Mouse (Mus musculus) MEL (cell line): Measurements from ENCODE around the gene Ttpal. TPM values are rescaled to one million over a fixed set of nuclear protein-coding genes. Genes with fewer than 3 reads are reported as not detected.
A peak's percentile ranks its signal among the peaks of the same experiment; 100 is the strongest.

Source experiments
- DNase-seq: peaks from one replicate; pipeline ENCODE4 v3.0.0; 2011; ENCODE audit warnings: low read depth, low spot score
- H3K27ac ChIP-seq: 2 replicates; pipeline ENCODE4 v1.5.1; 2012; ENCODE audit warnings: low read depth, mild to moderate bottlenecking, control low read depth, low read length, moderate library complexity; ENCODE audit not compliant: control insufficient read depth
- H3K27me3 ChIP-seq, 2 experiments: fragments of 150-350 bp in 1 of 2; sonication (generic) in 1 of 2; 2 replicates each; pipeline ENCODE4 v1.6.1; 2012; ENCODE audit warnings: low read length in 2 of 2, mild to moderate bottlenecking in 2 of 2, improper control_type of control experiment in 1 of 2, moderate library complexity in 1 of 2; ENCODE audit not compliant: insufficient read depth in 2 of 2, control insufficient read depth in 1 of 2
- H3K36me3 ChIP-seq, 2 experiments: 2 replicates each; pipeline ENCODE4 v1.6.1; 2012 to 2014; ENCODE audit warnings: low read length in 2 of 2, improper control_type of control experiment in 1 of 2, inconsistent platforms in 1 of 2, mild to moderate bottlenecking in 1 of 2; ENCODE audit not compliant: insufficient read depth in 2 of 2, control insufficient read depth in 1 of 2
- H3K4me1 ChIP-seq, 2 experiments: fragments of 150-350 bp in 1 of 2; sonication (generic) in 1 of 2; 2 replicates each; pipeline ENCODE4 v1.6.1; 2012; ENCODE audit warnings: low read length in 2 of 2, improper control_type of control experiment in 1 of 2, mild to moderate bottlenecking in 1 of 2; ENCODE audit not compliant: insufficient read depth in 2 of 2, control insufficient read depth in 1 of 2
- H3K4me3 ChIP-seq, 2 experiments: fragments of 150-350 bp in 1 of 2; sonication (generic) in 1 of 2; 2 replicates each; pipeline ENCODE4 v1.5.1; 2012; ENCODE audit warnings: low read depth in 2 of 2, low read length in 2 of 2, mild to moderate bottlenecking in 2 of 2, moderate library complexity in 2 of 2, control low read depth in 1 of 2, improper control_type of control experiment in 1 of 2; ENCODE audit not compliant: control insufficient read depth in 1 of 2, insufficient read depth in 1 of 2
- H3K79me2 ChIP-seq: 2 replicates; pipeline ENCODE4 v1.6.1; 2012; ENCODE audit warnings: mild to moderate bottlenecking, low read length, moderate library complexity; ENCODE audit not compliant: control insufficient read depth, poor library complexity, insufficient read depth
- H3K9ac ChIP-seq: 2 replicates; pipeline ENCODE4 v1.6.1; 2012; ENCODE audit warnings: low read depth, mild to moderate bottlenecking, control low read depth, low read length, moderate library complexity; ENCODE audit not compliant: control insufficient read depth, poor library complexity, severe bottlenecking
- H3K9me3 ChIP-seq: fragments of 150-350 bp; sonication (generic); replicated peaks from 2 replicates; pipeline ENCODE4 v1.6.1; 2012; ENCODE audit warnings: mild to moderate bottlenecking, low read length, improper control_type of control experiment, moderate library complexity; ENCODE audit not compliant: insufficient read depth
- BHLHE40 ChIP-seq: IDR thresholded peaks from 2 replicates; pipeline ENCODE4 v1.6.1; 2012; ENCODE audit warnings: low read depth, mild to moderate bottlenecking, inconsistent platforms, low read length, improper control_type of control experiment, borderline replicate concordance
- CHD1 ChIP-seq: IDR thresholded peaks from 2 replicates; pipeline ENCODE4 v1.6.1; 2012; ENCODE audit warnings: low read depth, mild to moderate bottlenecking, inconsistent platforms, low read length, improper control_type of control experiment
- CHD2 ChIP-seq: IDR thresholded peaks from 2 replicates; pipeline ENCODE4 v1.6.1; 2011; ENCODE audit warnings: low read length, improper control_type of control experiment
- CTCF ChIP-seq, 3 experiments: IDR thresholded peaks in 2 of 3; conservative IDR thresholded peaks in 1 of 3; 2 replicates each; pipeline ENCODE4 v1.5.1; 2011 to 2012; ENCODE audit warnings: low read length in 3 of 3, low read depth in 2 of 3, mild to moderate bottlenecking in 2 of 3, improper control_type of control experiment in 1 of 3, inconsistent platforms in 1 of 3, mixed read lengths in 1 of 3, moderate library complexity in 1 of 3; ENCODE audit not compliant: control insufficient read depth in 1 of 3, insufficient read depth in 1 of 3, poor library complexity in 1 of 3, severe bottlenecking in 1 of 3
- ELF1 ChIP-seq: IDR thresholded peaks from 2 replicates; pipeline ENCODE4 v1.6.1; 2014; ENCODE audit warnings: low read depth, mild to moderate bottlenecking, inconsistent platforms, low read length, improper control_type of control experiment, moderate library complexity
- EP300 ChIP-seq, 2 experiments: IDR thresholded peaks; 2 replicates each; pipeline ENCODE4 v1.6.1; 2011; ENCODE audit warnings: improper control_type of control experiment in 2 of 2, low read length in 2 of 2, low read depth in 1 of 2, mild to moderate bottlenecking in 1 of 2
- ETS1 ChIP-seq: IDR thresholded peaks from 2 replicates; pipeline ENCODE4 v1.6.1; 2012; ENCODE audit warnings: low read depth, mild to moderate bottlenecking, inconsistent platforms, low read length, improper control_type of control experiment, moderate library complexity
- GABPA ChIP-seq: IDR thresholded peaks from 2 replicates; pipeline ENCODE4 v1.6.1; 2012; ENCODE audit warnings: low read depth, mild to moderate bottlenecking, inconsistent platforms, low read length, improper control_type of control experiment, moderate library complexity
- GATA1 ChIP-seq: IDR thresholded peaks from 2 replicates; pipeline ENCODE4 v1.6.1; 2011; ENCODE audit warnings: low read depth, low read length, improper control_type of control experiment
- HCFC1 ChIP-seq: IDR thresholded peaks from 2 replicates; pipeline ENCODE4 v1.6.1; 2012; ENCODE audit warnings: low read depth, mild to moderate bottlenecking, inconsistent platforms, low read length, improper control_type of control experiment, moderate library complexity
- JUND ChIP-seq: IDR thresholded peaks from 2 replicates; pipeline ENCODE4 v1.6.1; 2011; ENCODE audit warnings: low read depth, mild to moderate bottlenecking, improper control_type of control experiment, low read length
- KAT2A ChIP-seq: conservative IDR thresholded peaks from 2 replicates; pipeline ENCODE4 v1.6.1; 2012; ENCODE audit warnings: low read depth, low read length, improper control_type of control experiment, inconsistent platforms
- MAFK ChIP-seq: IDR thresholded peaks from 2 replicates; pipeline ENCODE4 v1.6.1; 2011; ENCODE audit warnings: low read depth, mild to moderate bottlenecking, low read length, improper control_type of control experiment, borderline replicate concordance
- MAX ChIP-seq: IDR thresholded peaks from 2 replicates; pipeline ENCODE4 v1.6.1; 2011; ENCODE audit warnings: low read length, improper control_type of control experiment
- MAZ ChIP-seq: IDR thresholded peaks from 2 replicates; pipeline ENCODE4 v1.6.1; 2012; ENCODE audit warnings: low read depth, mild to moderate bottlenecking, inconsistent platforms, low read length, improper control_type of control experiment
- MEF2A ChIP-seq: IDR thresholded peaks from 2 replicates; pipeline ENCODE4 v1.6.1; 2014; ENCODE audit warnings: low read depth, mild to moderate bottlenecking, inconsistent platforms, low read length, improper control_type of control experiment; ENCODE audit not compliant: poor library complexity, insufficient replicate concordance, severe bottlenecking; ENCODE audit errors: extremely low read depth
- MXI1 ChIP-seq: IDR thresholded peaks from 2 replicates; pipeline ENCODE4 v1.6.1; 2011; ENCODE audit warnings: mild to moderate bottlenecking, low read depth, low read length, improper control_type of control experiment
- MYB ChIP-seq: IDR thresholded peaks from 2 replicates; pipeline ENCODE4 v1.6.1; 2011; ENCODE audit warnings: mild to moderate bottlenecking, low read depth, low read length, improper control_type of control experiment
- MYC ChIP-seq: IDR thresholded peaks from 2 replicates; pipeline ENCODE4 v1.6.1; 2011; ENCODE audit warnings: low read depth, mild to moderate bottlenecking, low read length, improper control_type of control experiment, moderate library complexity
- NELFE ChIP-seq: IDR thresholded peaks from 2 replicates; pipeline ENCODE4 v1.6.1; 2011; ENCODE audit warnings: low read depth, low read length, improper control_type of control experiment
- NRF1 ChIP-seq: IDR thresholded peaks from 2 replicates; pipeline ENCODE4 v1.6.1; 2014; ENCODE audit warnings: low read depth, mild to moderate bottlenecking, inconsistent platforms, low read length, improper control_type of control experiment, moderate library complexity; ENCODE audit not compliant: poor library complexity, insufficient read depth, severe bottlenecking
- POLR2A ChIP-seq, 2 experiments: IDR thresholded peaks; 2 replicates each; pipeline ENCODE4 v1.6.1; 2011 to 2012; ENCODE audit warnings: low read length in 2 of 2, mild to moderate bottlenecking in 2 of 2, control low read depth in 1 of 2, improper control_type of control experiment in 1 of 2, low read depth in 1 of 2, moderate library complexity in 1 of 2; ENCODE audit not compliant: control insufficient read depth in 1 of 2, insufficient read depth in 1 of 2, poor library complexity in 1 of 2
- POLR2AphosphoS2 ChIP-seq: IDR thresholded peaks from 2 replicates; pipeline ENCODE4 v1.6.1; 2011; ENCODE audit warnings: low read length, improper control_type of control experiment
- POLR2AphosphoS5 ChIP-seq: IDR thresholded peaks from 2 replicates; pipeline ENCODE4 v1.6.1; 2012; ENCODE audit warnings: low read depth, borderline replicate concordance, mild to moderate bottlenecking, inconsistent platforms, low read length, moderate library complexity, mixed read lengths
- RAD21 ChIP-seq: IDR thresholded peaks from 2 replicates; pipeline ENCODE4 v1.6.1; 2011; ENCODE audit warnings: mild to moderate bottlenecking, low read depth, low read length, improper control_type of control experiment
- RCOR1 ChIP-seq: IDR thresholded peaks from 2 replicates; pipeline ENCODE4 v1.6.1; 2012; ENCODE audit warnings: low read depth, mild to moderate bottlenecking, inconsistent platforms, low read length, improper control_type of control experiment
- SIN3A ChIP-seq: IDR thresholded peaks from 2 replicates; pipeline ENCODE4 v1.6.1; 2012; ENCODE audit warnings: low read length, improper control_type of control experiment, inconsistent platforms
- SMC3 ChIP-seq: IDR thresholded peaks from 2 replicates; pipeline ENCODE4 v1.6.1; 2011; ENCODE audit warnings: low read depth, low read length, improper control_type of control experiment
- TAL1 ChIP-seq: IDR thresholded peaks from 2 replicates; pipeline ENCODE4 v1.6.1; 2012; ENCODE audit warnings: mild to moderate bottlenecking, inconsistent platforms, low read length, moderate library complexity, mixed read lengths
- TBP ChIP-seq: IDR thresholded peaks from 2 replicates; pipeline ENCODE4 v1.8.0; 2011; ENCODE audit warnings: low read depth, low read length, improper control_type of control experiment
- UBTF ChIP-seq: IDR thresholded peaks from 2 replicates; pipeline ENCODE4 v1.6.1; 2012; ENCODE audit warnings: low read depth, mild to moderate bottlenecking, inconsistent platforms, low read length, improper control_type of control experiment, moderate library complexity, borderline replicate concordance; ENCODE audit not compliant: insufficient read depth
- USF1 ChIP-seq: IDR thresholded peaks from 2 replicates; pipeline ENCODE4 v1.6.1; 2014; ENCODE audit warnings: low read depth, mild to moderate bottlenecking, inconsistent platforms, low read length, improper control_type of control experiment, moderate library complexity
- USF2 ChIP-seq, 2 experiments: IDR thresholded peaks; 2 replicates each; pipeline ENCODE4 v1.6.1; 2011 to 2012; ENCODE audit warnings: improper control_type of control experiment in 2 of 2, low read length in 2 of 2, borderline replicate concordance in 1 of 2, inconsistent platforms in 1 of 2, low read depth in 1 of 2, mild to moderate bottlenecking in 1 of 2; ENCODE audit not compliant: insufficient read depth in 1 of 2
- ZC3H11A ChIP-seq: IDR thresholded peaks from 2 replicates; pipeline ENCODE4 v1.6.1; 2012; ENCODE audit warnings: low read depth, mild to moderate bottlenecking, inconsistent platforms, low read length, improper control_type of control experiment
- ZKSCAN1 ChIP-seq: IDR thresholded peaks from 2 replicates; pipeline ENCODE4 v1.6.1; 2012; ENCODE audit warnings: low read depth, mild to moderate bottlenecking, inconsistent platforms, low read length, improper control_type of control experiment, moderate library complexity
- ZMIZ1 ChIP-seq: IDR thresholded peaks from 2 replicates; pipeline ENCODE4 v1.6.1; 2012; ENCODE audit warnings: low read depth, mild to moderate bottlenecking, inconsistent platforms, low read length, improper control_type of control experiment, moderate library complexity
- ZNF384 ChIP-seq: IDR thresholded peaks from 2 replicates; pipeline ENCODE4 v1.6.1; 2012; ENCODE audit warnings: low read depth, mild to moderate bottlenecking, inconsistent platforms, low read length, improper control_type of control experiment
- polyA plus RNA-seq, 2 experiments: library from polyadenylated mRNA; stranded (reverse) in 1 of 2; unstranded in 1 of 2; fragments of >175 nt in 1 of 2; fragments of >200 nt in 1 of 2; gene quantifications; 2 replicates each; pipeline versions ENCODE4 v1.2.1 to v1.2.4; 2012; ENCODE audit warnings: low replicate concordance in 2 of 2, low read depth in 1 of 2; ENCODE audit not compliant: insufficient read length in 2 of 2, insufficient read depth in 1 of 2, missing spikeins in 1 of 2
- total RNA-seq: library from RNA; depleted of rRNA; stranded (reverse); fragments of 300-350 nt; gene quantifications from 2 replicates; pipeline ENCODE4 v1.2.3, GENCODE M21; 2012

Ttpal gene
- total and polyA plus RNA-seq, 3 experiments, result 18.9 to 20.4 TPM; not detected in 1

DNA sequence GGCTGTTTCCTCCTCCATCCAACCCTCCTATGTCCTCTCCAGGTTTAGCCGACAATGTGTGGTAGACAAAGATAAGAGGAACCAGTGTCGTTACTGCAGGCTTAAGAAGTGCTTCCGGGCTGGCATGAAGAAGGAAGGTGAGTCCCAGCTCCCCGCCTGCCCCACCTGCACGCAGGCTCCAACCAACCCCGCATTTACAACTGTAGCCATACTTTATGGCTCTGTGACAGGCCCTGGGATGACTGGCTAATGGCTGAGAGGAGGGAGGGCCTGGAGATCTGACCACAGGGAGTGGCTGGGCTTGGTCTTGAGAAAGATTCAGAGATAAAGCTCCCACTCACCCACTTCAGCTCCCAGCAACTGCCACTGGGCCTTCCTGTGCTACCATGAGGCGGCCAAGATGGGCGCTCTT is 49.6 kb upstream of the Ttpal start:
- no peaks in the 10 kb centered on the region for H3K79me2 ChIP-seq
- no peaks in the 10 kb centered on the region; a peak in 1 of 4 replicates for H3K27me3 ChIP-seq
- peak overlapping the region; percentile 79 for H3K27ac ChIP-seq
- H3K4me1 ChIP-seq, result peaks cover 6 to 20% of the 10 kb centered on the region in 2 experiments
- no peaks in the 10 kb centered on the region for H3K9me3 ChIP-seq
- H3K36me3 ChIP-seq, result peaks cover 0 to 16% of the 10 kb centered on the region in 2 experiments; a peak in 2 of 4 replicates
- peak overlapping the region in 1 of 2 experiments; percentile 22; a peak in 1 of 4 replicates for H3K4me3 ChIP-seq
- H3K9ac ChIP-seq, result peak overlapping the region; percentile 43; the same call in 1 of the 2 replicates
- DNase-seq, result peak; percentile 82
- TF ChIP-seq MAFK (no peak), KAT2A (no peak), NRF1 (no peak), JUND (no peak), TBP (no peak), ELF1 (peak; percentile 43; the same call in 1 of the 2 replicates), BHLHE40 (no peak), GATA1 (peak; percentile 65), USF1 (no peak), MEF2A (no peak), CHD1 (no peak), MAZ (0 out of 2 replicates have a peak, but pooled peaks have one; percentile 24), NELFE (no peak), USF2 (IDR thresholded peaks at IDR 0.05; ENCODE audit: borderline replicate concordance in 1 of 2, insufficient read depth in 1 of 2, low read depth in 1 of 2, low read length in 2 of 2) (no peak), ZMIZ1 (no peak), CHD2 (no peak), SIN3A (peak; percentile 26; the same call in 1 of the 2 replicates), CTCF (IDR thresholded peaks at IDR 0.05 in 2 of 3, conservative IDR thresholded peaks at IDR 0.05 in 1 of 3; ENCODE audit: control insufficient read depth in 1 of 3, insufficient read depth in 1 of 3, low read depth in 2 of 3, low read length in 3 of 3, poor library complexity in 1 of 3, severe bottlenecking in 1 of 3) (no peak), EP300 (IDR thresholded peaks at IDR 0.05; ENCODE audit: low read depth in 1 of 2, low read length in 2 of 2) (peak in 1 of 2 experiments; percentile 67; a peak in 3 of 4 replicates), RAD21 (no peak), ETS1 (no peak; the same call in 1 of the 2 replicates), ZKSCAN1 (no peak), MAX (no peak), RCOR1 (0 out of 2 replicates have a peak, but pooled peaks have one; percentile 33), ZNF384 (no peak), GABPA (no peak), UBTF (no peak), MYC (peak; percentile 46; the same call in 1 of the 2 replicates), POLR2A (IDR thresholded peaks at IDR 0.05; ENCODE audit: control insufficient read depth in 1 of 2, insufficient read depth in 1 of 2, low read depth in 1 of 2, low read length in 2 of 2, poor library complexity in 1 of 2) (no peak), HCFC1 (0 out of 2 replicates have a peak, but pooled peaks have one; percentile 4), MXI1 (no peak), POLR2AphosphoS2 (no peak), POLR2AphosphoS5 (no peak), SMC3 (no peak), ZC3H11A (no peak), TAL1 (peak; percentile 86), MYB (no peak)
